Mouse (Mus musculus): ENCODE results near the gene Cacna1e.
A peak's percentile ranks its signal among the peaks of the same experiment; 100 is the strongest.

The Cacna1e gene

DNA sequence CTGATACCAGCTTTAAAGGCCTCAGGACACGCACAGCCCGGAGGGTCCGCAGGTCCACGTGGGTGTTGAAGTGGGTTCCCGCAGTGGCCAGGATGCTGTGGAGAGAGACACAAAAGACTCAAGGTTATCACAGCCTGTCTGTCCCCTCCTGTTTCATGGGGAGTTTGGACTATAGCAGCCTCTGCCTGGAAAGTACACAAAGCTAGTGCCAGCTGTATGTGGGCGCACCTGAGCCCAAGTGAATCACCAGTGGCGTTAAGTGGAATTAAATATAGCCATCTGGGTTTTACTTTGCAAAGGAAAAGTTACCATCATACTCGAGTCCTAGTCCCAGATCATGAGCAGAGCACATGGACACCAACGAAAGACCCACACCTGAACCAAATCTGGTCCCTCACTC, 248.5 kb downstream of the Cacna1e start:
- no peak for DNase-seq (ENCODE audit: low read depth, low spot score)

DNA sequence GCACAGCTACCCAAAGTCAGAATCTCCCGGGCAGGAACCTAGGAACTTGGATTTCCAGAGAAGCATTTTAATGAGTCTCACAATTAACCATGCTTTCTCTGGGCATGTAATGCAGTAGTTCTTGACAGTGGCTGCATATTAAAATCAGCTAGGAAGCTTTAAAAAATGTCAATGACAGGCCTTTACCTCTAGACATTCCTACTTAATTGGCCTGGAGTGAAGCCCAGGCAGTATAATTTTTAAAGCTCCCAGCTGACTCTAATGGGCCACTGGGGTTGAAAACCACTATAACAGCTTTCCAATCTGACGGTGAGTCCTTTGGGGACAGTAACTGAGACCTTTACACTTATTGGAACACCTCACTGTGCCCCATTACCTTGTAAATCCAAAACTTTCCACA, 251.4 kb downstream of the Cacna1e start:
- no peak for DNase-seq (ENCODE audit: low read depth, low spot score)

- no peak for DNase-seq (ENCODE audit: low read depth, low spot score)
Observed at GRCm38 (mm10) chr1:154622666-154623653, 261.3 kb downstream of the Cacna1e start.

- no peak for DNase-seq (ENCODE audit: low read depth, low spot score)
Observed at GRCm38 (mm10) chr1:154617743-154618455, 266.4 kb downstream of the Cacna1e start.

DNA sequence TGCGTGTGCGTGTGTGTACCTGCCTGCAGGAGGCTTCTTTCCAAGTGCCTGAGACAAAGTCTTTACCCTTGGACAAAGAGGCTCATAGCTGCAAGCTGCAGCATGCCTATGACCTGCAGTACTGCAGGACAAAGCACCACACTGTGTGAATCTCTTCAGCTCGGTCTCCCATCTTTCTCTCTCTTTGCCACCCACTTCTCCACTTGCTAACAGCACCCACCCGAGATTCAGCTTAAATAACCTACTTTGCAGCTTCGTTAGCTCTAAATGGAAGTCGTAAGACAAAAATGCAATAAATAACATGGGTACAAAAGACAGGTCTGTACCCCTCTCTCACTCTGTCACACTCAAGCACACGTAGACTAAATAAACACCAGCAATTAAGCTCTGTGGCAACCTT, 268.5 kb downstream of the Cacna1e start:
- DNase-seq (ENCODE audit: low read depth, low spot score), result no peak

- DNase-seq (ENCODE audit: low read depth, low spot score), result no peak
Observed at GRCm38 (mm10) chr1:154608516-154608915, 275.8 kb downstream of the Cacna1e start.

DNA sequence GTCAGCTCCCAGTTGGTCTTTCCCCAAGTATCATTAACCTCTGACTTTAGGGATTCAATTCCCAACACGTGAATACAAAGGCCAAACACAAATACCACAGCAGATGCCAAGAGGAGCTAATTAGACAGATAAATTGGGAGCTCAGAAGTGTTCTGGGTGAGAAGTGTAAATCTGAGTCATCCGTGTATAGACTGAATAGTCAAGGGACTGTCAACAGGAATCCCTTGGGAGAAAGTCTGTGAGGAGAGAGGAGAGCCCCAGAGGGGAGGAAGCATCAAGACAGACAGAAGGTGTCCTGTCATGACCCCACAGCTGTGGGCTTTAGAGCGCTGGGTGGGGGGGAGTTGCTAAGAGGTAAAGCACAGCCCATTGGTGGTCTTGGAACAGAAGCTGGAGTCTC, 276.9 kb downstream of the Cacna1e start:
- no peak for DNase-seq (ENCODE audit: low read depth, low spot score)

GRCm38 (mm10) chr1:154605601-154606000, 278.7 kb downstream of the Cacna1e start:
- DNase-seq (ENCODE audit: low read depth, low spot score), result no peak

DNA sequence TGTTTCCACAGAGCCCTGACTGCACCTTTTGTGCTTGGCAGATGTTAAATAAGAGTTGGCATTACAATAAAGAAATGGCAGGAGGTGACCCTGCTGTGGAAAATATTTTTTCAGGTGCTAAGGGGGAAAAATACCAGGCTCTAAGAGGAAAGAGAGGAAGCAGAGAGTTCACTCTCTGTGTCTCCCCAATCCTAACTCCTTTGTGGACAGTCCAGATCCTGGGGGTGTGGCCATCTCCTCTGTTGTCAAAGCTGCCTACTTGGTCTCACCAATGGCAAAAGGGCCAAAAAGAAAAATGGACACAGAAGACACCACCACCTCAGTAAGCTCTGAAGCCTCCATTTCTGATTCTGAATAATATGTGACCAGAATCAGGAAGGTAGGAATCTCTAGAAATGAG, 280.5 kb downstream of the Cacna1e start:
- DNase-seq (ENCODE audit: low read depth, low spot score), result no peak

DNA sequence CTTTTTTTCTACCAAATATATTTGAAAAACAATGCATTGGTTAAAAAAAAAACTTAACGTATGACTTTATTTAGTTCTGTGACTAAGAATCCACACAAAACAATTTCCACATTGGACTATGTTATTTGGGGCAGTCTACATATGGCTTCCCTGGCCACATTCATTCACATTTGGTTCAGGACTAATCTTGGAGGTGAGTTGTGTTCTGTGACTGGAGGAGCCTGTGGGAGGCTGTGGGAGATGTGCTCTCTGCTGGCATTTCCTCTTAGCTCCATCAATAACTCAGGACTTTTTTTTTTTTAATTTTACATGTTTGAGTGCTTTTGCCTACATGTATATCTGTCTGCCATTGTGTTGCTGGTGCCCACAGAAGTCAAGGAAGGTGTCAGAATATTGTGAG, 281.8 kb downstream of the Cacna1e start:
- no peak for DNase-seq (ENCODE audit: low read depth, low spot score)

GRCm38 (mm10) chr1:154582516-154582915, 301.8 kb downstream of the Cacna1e start:
- no peak for DNase-seq (ENCODE audit: low read depth, low spot score)

GRCm38 (mm10) chr1:154579929-154580328, 304.4 kb downstream of the Cacna1e start:
- no peak for DNase-seq (ENCODE audit: low read depth, low spot score)

DNA sequence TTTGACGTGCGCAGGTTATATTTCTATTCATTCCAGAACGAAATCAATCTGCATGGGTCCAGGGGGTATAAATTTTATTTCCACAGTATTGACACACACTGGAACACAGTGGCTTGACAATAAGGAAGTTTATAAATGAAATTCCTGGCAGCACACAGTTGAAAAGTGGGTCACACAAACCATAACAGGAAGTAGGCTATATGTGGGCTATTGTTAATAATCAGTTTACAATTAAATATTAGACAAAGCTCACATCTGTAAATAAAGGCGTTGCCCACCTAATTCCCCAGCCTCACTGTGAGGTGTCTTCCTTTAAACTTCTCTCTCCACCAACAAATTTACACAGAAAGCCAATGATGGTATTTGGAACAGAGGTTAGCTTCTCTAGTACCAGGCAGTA, 305.6 kb downstream of the Cacna1e start:
- no peak for DNase-seq (ENCODE audit: low read depth, low spot score)

DNA sequence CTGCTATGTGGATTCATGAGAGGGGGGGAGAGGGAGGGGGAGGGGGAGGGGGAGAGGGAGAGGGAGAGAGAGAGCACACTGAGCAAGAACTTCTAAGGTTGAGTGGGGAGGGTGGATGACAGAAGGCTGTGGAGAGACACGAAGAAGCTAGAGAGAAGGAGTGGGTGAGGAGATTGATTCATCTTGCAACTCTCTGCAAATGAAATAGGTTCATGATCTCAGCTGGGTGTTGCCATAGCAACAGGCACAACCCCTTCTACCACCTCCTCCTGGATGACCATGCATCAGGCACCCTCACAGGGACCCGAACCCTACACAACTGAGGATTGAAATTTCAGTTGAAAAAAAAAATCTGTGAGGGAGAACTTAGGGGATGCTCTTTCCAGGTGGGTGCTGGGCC, 307.9 kb downstream of the Cacna1e start:
- DNase-seq (ENCODE audit: low read depth, low spot score), result no peak

- no peak for DNase-seq (ENCODE audit: low read depth, low spot score)
Observed at GRCm38 (mm10) chr1:154566026-154566425, 318.3 kb downstream of the Cacna1e start.

- peak; percentile 8 for DNase-seq (ENCODE audit: low read depth, low spot score)
Observed at GRCm38 (mm10) chr1:154555811-154556210, 328.5 kb downstream of the Cacna1e start.

- no peak for DNase-seq (ENCODE audit: low read depth, low spot score)
Observed at GRCm38 (mm10) chr1:154553132-154553531, 331.2 kb downstream of the Cacna1e start.

DNA sequence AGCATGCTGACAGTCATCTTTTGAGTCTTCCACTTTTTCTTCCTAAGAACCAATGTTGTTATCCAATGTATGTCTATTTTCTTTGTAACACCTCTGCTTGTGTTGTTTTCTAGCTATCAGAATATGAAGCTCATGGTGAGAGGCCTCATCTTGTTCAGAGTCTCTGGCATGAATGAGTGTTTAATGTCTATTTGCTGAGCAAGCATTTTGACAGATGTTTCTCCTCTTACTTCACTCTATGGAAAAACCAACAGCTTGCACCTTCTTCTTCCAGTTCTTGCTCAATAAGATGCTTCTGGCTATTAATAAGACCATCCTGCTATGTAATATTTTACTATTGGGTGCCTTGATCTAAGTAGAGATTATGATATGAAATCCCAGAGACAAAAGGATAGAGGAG, 346.9 kb downstream of the Cacna1e start:
- no peak for DNase-seq (ENCODE audit: low read depth, low spot score)

DNA sequence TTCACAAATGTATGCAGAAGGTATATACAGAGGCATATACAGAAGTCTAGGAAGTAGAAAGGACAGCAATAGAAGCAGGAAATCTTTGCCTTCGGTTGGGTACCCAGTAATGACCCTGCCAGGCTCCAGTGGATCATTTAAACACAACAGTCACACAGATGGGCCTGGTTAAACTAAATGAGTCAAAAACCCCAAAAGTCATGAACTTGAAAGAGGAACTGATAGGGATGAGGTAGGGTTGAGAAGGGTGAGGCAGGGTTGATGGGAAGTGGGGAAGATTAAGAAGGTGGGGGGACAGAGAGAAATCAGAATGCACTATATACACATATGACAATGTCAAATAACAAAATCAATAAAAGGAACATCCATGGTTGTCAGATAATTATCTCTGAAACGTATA, 347.5 kb downstream of the Cacna1e start:
- DNase-seq (ENCODE audit: low read depth, low spot score), result no peak

- DNase-seq (ENCODE audit: low read depth, low spot score), result no peak
Observed at GRCm38 (mm10) chr1:154532987-154533940, 351.0 kb downstream of the Cacna1e start.

- DNase-seq (ENCODE audit: low read depth, low spot score), result no peak
Observed at GRCm38 (mm10) chr1:154529666-154530065, 354.6 kb downstream of the Cacna1e start.

DNA sequence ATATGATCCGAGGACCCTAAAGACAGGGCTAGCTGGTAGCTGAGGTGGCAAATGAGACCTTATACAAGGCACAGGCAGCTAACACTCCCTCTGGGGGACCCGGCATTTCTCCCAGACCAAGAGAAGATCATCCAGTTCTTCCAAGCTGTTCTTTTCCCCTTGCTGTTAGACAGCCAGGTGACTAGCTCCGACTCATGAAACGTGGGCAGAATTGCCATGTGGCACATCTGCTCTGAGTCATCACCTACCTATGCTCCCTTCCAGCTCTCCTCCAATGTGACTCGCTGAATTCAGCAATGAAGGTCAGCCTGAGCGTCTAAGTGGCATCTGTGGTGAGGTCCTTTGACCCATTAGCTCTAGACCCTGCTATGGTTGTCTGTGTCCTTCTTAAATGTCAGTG, 355.5 kb downstream of the Cacna1e start:
- DNase-seq (ENCODE audit: low read depth, low spot score), result no peak

Data from R1 (cell line).